Mouse (Mus musculus) right cerebral cortex, postnatal 10 days (tissue): ENCODE results near the gene Rpp25l.

ENCODE experiments used
- DNase-seq, 2 experiments: peaks; one replicate each; pipeline ENCODE4 v3.0.0; 2021; ENCODE audit warnings: low spot score in 2 of 2

Gene Rpp25l

DNA sequence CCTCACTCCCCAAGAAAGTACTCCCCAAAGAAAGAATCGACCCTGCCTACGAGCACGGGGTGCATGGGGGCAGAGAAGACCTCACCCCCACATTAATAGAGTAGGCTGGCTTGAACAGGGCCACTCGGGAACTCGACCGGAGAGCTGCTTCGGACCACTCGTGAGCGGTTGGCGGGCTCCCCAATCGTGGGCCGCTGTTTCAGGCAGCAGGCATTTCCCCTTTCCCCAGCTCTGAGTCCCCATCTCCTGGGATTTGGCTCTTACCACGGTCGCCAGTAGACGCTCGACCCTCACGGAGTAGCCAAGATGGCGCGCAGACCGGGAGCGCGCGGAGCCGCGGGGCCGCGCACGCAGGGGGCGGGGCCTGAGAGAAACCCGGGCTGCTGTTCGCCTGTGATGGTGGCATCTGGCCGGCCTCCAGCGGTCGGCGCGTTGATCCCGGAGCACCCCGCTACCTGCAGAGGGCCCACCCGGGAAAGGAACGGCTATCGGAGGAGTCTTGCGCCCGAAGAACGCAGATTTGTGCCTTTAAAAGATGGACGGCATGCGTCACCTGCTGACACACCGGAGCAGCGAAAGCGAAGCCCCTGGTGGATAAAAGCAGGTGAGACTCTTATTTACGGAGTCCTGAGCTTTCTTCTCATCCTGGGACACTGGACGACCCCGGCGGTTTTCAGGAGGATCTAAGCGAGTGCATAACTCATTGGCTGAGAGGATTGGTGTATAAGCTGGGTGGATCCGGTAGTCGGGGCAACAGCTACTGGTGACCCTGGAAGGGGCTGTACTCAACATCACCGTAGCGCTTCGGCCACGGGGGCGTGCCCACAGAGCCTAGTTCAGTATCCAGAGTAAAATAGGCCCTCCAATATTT is at the start of gene Rpp25l:
Rpp25l (minus strand) TSS at position 338 of the 871 bp plus-strand sequence.
- DNase-seq, result peak; percentile 87 to 88

DNA sequence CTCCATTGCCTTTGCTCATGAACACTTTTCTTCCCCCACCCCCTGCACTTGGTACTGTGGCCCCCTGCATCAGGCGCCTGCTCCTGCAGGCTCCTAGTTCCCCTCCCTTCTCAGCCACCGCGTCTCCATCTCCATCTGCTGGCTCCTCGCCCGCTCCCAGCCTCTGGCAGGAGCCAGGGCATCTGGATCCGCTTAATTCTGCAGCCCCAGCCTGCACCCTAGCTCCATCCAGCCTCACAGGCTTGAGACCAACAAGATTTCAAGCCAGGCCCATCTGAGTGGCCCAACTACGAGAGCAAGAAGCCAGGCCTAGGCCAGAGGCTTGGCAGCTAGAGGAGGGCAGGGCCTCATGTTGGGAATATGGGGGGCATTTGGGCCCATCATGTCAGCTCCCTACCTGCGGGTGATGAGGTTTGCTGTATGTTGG is 49.4 kb upstream of the Rpp25l start:
- peak; percentile 73 to 76 for DNase-seq

DNA sequence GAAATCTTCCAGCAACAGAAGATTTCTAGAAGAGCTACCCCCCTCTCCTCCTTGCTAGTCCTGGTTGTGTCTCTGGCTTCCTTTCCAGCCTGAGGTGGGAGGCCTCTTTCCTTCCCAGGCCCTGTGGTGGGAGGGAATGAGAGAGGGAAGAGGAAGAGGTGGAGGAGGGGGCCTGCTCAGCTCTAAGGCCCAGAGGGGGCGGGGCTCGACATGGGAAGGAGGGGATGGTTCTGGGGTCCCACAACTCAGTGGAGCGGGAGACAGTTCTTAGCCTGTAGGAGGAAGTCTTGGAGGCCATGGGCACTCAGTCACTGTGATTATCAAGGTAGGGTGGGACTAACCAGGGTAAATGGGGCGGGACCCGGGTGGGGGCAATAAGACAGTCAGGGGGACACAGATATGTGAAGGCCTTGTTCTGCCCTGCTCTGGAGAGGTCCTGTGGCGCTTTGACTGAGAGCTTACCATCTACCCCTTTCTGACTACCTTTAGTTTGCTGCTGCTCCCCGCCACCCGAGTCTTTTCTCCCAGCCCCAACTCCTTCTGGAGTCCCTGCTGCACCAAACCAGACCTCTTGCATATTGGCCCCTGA is 48.9 kb upstream of the Rpp25l start:
- no peak for DNase-seq

DNA sequence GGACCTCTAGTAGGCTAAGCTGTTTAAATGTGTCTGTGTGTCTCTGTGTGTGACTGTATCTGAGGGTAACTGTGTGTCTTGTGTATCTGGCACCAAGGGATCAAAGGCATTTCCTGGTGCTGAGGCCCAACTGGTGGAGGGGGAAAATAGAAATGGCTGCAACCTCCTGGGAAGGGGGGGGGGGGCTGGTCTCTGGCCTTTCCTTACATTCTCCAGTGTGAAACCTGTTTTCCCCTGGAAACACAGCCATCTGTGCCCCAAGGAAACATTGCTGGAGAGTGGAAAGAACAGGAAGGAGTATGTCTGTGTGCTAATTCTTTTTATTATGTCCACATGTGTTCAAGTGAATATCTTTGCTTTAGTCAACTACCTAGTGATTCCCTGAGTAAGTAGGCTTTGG is 48.3 kb upstream of the Rpp25l start:
- no peak for DNase-seq

DNA sequence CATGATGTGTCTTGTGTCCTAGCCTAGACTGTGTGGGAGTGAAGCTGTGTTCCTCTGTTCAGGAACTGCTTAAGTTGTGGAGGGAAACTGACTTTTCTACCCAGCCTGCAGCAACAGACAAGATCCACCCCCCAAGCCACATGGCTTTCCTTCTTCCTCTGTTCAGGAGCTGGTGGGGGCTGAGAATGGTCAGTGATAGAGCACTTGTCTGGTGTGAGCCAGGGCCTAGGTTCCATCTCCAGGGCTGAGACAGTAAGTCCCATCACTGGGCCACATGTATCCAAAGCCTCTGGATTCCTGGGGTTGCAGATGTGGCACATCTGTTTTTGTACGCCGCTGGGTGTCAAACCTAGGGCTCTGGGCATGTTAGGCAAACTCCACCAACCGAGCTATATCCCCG is 47.6 kb upstream of the Rpp25l start:
- DNase-seq, result no peak

DNA sequence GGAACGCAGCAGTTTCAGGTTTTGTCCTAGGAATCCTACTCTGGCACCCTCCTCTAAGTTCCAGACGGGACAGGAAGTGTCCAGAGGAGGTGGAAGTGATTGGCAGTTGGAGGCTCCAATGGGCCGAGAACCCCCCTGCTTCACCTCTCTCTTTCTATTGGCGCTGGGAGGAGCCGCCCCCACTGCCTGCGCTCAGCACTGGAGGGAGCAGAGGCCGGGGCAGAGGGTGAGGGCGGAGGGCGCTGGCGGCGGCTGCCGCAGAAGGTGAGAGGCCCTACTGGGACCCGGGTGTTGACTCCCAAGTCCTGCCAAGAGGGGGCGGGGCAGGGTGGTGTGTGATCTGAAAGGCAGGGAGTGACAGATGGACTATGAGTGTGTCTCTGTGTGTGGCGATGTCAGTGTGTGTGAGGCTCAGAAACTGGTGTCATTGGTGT is 47.0 kb upstream of the Rpp25l start:
- peak; percentile 87 to 91 for DNase-seq

DNA sequence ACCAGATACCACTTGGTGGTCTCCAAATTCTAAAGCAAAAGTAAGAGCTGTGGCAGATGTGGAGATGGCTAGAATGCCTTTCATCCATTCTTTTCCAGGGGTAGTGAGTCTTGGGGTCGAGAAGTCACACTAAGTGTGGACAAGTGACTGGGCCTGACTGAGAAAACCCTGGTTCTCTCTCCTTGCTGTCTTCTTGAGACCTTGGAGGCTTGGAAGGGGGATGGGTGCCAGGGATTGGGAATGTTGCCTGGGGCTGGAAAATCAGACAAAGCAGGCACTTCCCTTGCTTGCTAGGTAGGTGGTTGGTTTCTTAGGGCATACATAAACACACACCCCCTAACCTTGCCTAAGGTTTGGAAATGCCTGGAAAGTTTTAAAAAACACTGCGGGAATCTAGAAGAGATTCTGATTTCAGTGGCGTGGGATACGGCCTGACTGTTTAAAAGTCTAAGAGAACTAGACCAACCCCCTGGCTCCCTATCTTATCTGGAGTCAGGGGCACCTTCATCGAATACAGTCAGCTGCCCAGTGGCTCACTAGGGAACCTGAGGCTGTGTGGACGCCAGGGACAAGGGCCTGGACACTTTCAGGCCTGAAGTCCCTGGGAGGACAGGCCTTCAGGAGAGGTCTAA is 46.4 kb upstream of the Rpp25l start:
- DNase-seq, result no peak

DNA sequence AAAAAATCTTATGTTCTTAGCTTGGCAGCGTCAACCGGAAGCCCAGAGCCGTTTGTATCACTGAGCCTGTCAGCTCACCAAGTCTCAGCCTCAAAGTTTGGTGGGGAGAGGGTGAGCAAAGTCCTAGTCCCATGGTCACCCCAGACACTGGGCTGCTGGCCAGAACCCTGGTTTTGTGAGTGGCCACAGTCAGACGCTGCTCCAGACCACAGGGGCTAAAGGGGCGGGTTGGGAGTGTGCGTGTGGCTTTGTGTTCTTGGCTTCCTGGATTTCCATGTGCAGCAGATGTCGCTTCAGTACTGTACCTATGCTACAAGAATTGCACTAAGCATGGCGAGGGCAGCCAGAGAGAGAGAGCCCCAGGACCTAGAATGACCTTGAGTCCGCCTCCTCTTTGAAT is 45.9 kb upstream of the Rpp25l start:
- peak; percentile 68 to 74 for DNase-seq

DNA sequence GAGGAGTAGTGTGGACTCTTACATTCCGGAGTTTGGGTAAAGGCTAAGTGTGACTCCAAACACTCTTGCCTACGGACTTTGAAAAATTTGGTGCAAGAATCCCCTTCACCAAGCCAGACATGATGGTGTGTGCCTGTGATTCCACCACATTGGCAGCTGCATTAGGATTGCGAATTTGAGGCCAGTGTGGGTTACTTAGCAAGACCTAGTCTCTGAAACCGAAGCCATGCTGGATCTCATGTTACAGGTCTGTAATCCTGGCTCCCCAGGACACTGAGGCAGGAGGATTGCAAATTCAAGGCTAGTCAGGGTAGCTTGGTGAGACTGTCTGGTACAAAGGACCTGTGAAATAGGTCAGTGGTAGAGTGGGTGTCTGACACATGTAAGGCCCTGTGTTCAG is 45.4 kb upstream of the Rpp25l start:
- no peak for DNase-seq

DNA sequence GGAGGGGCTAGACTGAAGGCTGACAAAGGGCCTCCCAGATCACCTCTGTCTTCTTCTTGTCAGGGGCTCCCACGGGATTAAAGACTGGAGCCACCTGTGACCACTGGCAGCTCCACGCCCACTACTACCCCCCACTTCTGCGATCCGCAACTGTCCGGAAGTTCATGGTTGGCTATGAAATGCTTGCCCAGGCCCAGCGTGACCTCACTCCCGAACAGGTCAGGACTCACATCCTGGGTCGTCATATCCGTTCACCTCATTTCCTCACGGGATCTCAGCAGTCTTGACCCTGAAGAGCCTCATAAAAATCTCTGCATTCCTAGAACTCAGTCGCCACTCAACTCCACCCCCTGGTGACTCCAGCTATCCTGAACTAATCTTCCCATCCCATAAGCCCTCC is 44.7 kb upstream of the Rpp25l start:
- no peak for DNase-seq

DNA sequence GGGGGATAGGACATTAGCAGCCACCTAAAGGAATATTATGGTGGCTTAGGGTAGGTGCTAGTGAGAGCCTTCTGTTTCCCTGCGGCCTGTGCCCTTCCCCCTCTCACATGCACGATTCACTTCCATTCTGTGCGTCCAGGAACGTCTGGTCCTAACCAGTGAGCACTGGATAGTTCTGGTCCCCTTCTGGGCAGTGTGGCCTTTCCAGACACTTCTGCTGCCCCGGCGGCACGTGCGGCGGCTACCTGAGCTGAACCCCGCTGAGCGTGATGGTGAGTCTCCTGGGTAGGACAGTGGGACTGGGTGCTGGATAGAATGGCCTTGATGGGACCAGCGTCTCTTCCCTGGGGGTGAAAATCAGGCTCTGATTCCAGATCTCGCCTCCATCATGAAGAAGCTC is 44.0 kb upstream of the Rpp25l start:
- DNase-seq, result no peak

DNA sequence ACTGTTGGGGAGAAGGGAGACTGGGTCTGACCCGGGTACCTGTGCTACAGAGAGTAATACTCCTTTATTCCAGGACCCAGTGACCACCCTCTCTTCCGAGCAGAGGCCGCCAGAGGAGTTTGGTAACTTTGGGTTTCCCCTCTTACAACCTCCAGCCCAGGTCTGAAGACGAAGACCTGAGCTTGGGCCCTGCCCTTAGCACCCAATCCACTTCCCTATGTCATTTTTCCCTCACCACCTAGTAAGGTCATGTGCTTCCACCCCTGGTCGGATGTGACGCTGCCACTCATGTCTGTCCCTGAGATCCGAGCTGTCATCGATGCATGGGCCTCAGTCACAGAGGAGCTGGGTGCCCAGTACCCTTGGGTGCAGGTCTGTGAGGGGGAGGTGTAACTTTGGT is 43.1 kb upstream of the Rpp25l start:
- no peak for DNase-seq

DNA sequence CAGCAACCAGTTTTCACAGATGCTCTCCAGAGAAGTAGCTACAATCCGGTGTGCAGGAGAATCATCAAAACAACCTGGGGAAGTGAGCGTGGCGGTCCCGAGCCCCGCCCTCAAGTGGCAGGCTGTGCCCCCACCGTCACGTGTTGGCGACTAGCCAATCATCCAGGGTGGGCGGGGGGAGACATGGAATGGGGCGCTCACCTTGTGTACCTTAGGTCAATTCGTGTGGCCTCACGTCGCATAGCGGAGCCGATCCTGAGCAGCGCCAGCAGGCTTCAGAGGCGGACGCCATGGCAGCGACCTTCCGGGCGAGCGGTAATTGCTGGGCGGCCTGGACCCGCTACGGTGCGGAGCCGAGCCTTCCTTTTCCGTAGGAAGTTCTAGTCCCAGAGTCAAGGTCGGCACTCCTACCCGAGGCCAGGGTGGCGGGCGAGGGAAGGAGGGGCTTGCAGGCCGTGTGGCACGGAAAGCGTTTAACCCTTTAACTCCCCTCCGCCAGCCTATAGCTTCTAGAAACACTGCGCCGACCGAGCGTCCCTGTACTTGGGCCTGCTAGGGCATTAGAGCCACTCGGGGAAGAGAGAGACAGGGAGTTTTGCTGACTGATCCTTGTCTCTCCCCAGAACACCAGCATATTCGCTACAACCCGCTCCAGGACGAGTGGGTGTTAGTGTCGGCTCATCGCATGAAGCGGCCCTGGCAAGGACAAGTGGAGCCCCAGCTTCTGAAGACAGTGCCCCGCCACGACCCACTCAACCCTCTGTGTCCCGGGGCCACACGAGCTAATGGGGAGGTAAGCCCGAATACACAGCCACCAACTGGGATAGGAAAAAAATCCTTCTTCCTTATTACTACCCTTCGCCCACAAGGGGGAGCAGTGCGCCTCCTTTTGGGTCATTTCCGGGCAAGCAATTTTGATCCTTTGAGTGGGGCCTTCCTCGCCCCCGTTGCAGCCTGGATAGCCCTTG is 42.3 kb upstream of the Rpp25l start, which contains the start of gene Sigmar1:
Sigmar1 (minus strand) TSS at position 820 of the 968 bp plus-strand sequence.
- peak; percentile 86 to 87 for DNase-seq

DNA sequence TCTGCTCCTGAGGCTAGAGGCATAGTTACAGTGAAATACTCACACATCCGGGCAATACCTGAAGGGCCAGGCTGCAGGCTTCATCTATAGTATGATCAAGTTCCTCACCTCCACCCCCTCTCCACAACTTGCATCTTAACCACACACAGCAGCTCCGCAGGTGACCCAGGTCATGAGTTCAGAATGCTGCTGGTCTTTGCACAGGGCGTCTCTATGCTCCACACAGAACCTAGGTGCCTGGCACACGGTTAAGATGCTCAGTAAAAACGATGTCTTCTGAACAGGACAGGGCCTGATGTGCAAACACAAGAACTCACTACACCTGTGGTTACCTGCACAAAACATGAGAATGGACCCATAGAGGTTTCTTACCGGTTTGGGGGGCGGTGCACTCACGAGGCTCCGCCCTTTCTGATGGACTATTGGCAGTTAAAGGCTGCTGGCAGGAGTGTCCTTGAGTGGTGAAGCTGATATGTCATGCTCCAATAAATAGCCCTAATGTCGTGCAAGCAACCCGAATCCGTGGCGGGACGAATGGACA is 41.5 kb upstream of the Rpp25l start, which contains the start of gene Galt:
Galt (plus strand) TSS at position 432 of the 541 bp plus-strand sequence.
- DNase-seq, result no peak

DNA sequence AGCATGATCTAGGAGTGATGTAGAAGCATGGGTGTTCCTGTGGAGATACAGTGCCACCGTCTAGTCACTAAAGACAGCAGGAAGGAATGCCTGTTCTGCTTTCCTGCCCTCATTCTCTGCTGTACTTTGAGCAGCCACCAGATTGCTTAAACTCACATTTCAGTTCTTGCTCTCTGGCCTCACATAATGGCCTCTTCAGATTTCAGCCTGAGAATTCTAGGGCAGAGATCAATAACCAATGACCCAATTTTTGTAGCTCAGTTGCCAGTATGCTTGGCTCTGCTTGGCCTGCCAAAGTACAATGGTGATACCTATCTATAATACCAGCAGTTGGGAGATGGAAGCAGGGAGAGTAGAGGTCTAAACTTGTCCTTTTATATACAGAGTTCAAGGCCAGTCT is 31.7 kb upstream of the Rpp25l start:
- no peak for DNase-seq

DNA sequence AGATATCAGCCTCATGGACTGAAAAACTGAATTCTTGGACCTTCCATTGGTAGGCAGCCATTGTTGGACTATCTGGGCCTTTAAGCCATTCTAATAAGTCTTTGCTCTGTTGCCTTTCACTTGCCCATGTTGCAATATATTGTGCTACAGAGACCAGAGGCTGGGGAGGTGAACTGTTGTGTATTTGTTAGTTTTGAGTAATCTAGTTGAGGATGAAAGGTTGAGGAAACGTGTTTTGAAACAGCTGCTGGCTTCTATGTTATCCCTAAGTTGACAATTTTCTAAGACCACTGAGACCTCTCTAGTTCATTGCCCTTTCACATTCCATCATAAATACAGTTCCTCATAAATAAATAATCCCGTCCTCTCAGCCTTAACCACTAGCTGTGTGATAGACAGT is 30.8 kb upstream of the Rpp25l start:
- DNase-seq, result no peak

DNA sequence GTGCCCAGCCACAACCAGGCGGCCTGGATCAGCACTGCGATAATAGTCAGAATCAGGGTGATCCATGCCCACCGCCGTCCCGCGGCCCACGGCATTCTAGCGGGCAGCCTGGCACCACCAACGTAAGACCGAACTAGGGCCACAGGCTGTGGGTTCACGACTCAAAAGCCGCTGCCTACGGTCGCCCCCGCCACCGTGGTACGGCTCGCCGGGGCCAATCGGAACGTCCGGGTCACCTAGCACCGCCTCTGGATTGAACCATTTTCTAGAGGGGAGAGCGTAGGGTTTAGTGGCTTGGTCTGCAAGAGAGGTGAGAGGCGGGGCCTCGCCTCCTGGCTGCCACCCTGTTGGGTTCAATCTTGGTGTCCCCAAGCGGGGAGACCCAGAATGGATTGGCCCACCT is 27.8 kb upstream of the Rpp25l start:
- peak; percentile 95 to 96 for DNase-seq

DNA sequence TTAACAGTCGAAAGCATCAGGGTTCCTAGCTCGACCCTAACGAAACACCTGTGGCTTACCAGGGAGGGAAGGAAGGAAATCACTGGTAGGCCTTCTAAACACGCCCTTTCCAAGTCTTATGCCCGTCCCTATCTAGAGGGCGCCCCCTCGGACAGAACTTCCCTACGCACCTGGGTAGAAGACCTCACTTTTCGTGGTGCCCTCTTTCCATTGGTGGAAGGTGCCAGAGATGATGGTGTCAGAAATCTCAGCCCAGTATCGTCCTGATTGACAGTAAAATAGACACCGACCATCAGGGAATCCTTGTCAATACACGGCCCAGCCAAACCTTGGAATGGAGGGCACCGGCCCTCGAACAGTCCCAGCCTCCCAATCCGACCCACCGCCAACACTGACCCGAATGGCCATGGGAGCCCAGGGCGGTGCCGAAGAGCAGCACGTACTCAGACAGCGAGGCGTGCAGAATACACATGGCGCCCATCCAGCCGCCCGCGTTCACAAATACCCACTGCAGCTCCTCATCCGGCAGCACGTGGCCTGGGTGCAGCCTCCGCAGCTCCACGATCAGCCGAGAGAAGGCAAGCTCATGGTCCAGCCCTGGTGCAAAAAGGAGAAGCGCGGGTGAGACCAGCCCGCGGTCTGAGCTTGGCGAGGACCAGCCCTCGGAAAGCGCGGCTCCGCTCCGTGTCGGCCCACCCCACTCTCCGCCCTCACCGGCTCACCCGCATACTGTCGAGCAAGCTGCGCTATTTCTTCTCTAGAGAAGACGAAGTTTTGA is 27.2 kb upstream of the Rpp25l start:
- DNase-seq, result peak; percentile 83 to 87

DNA sequence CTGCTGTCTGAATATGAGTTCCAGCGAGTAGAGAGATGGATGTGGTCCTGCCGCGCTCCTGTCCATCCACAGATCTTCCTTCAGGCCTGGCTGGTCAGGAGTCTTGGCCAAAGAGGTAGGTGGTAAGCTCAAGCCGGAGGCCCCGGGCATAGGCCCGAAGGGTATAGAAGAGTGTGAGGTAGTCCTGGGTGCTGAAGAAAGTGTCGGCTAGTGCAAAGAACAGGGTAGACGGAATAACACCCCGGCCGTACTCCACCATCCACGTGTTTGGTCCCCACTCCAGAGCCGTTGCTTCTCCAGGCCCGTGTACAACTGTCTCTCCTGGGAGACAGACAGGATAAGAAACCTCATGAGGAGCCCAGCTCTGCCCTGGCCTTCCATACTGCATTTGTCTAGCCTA is 25.9 kb upstream of the Rpp25l start:
- DNase-seq, result no peak

DNA sequence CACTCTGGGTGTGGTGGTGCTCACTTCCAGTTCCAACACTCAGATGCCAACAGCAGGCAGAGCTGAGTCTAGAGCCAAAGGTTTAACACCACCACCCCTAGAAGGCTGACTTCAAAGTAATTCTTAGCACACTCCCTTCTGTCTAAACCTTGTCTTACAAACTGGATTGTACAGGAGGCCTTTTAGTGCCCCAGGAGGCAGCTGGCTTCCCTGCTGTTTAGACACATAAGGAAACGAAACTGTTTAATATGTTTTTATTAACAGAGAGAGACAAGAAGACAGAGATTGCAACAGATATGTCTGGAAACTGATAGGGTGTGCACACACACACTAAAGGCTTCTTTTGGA is 24.9 kb upstream of the Rpp25l start:
- DNase-seq, result no peak
